Mouse (Mus musculus) midbrain, embryonic 10.5 days (tissue): ENCODE measurements around the gene Tmem108. TPM values are rescaled to one million over a fixed set of nuclear protein-coding genes. Genes with fewer than 3 reads are reported as not detected.

ENCODE experiments used
- DNase-seq: peaks from one replicate; pipeline ENCODE4 v3.0.0-alpha.2; 2017; ENCODE audit warnings: low spot score
- H3K27ac ChIP-seq: fragments of 300-500 bp; sonication (generic); replicated peaks from 2 replicates; pipeline ENCODE4 v1.5.1; 2016; ENCODE audit warnings: mild to moderate bottlenecking
- H3K27me3 ChIP-seq: fragments of 300-500 bp; sonication (generic); 2 replicates; pipeline ENCODE4 v1.6.1; 2016; ENCODE audit warnings: low read depth, mild to moderate bottlenecking; ENCODE audit not compliant: poor library complexity, severe bottlenecking
- H3K36me3 ChIP-seq: fragments of 300-500 bp; sonication (generic); 2 replicates; pipeline ENCODE4 v1.6.1; 2016; ENCODE audit warnings: mild to moderate bottlenecking, moderate library complexity
- H3K4me1 ChIP-seq: fragments of 300-500 bp; sonication (generic); 2 replicates; pipeline ENCODE4 v1.6.1; 2016
- H3K4me3 ChIP-seq: fragments of 300-500 bp; sonication (generic); 2 replicates; pipeline ENCODE4 v1.5.1; 2016; ENCODE audit warnings: mild to moderate bottlenecking, moderate library complexity
- H3K9me3 ChIP-seq: fragments of 300-500 bp; sonication (generic); replicated peaks from 2 replicates; pipeline ENCODE4 v1.6.1; 2016; ENCODE audit warnings: mild to moderate bottlenecking
- WGBS: fragments of 180-500 bp; shearing (Covaris S2); methylation state at CpG from one replicate; pipeline ENCODE4 v1.1.7; 2016; 5-methylcytosine and 5-hydroxymethylcytosine counted together
- polyA plus RNA-seq: library from polyadenylated mRNA; unstranded; fragments of >200 nt; fragmentation: Nextera tagmentation; extraction: Ambion mirVana; gene quantifications from 2 replicates; pipeline ENCODE4 v1.2.1, GENCODE M21; 2016

Gene Tmem108
- polyA plus RNA-seq, 1 experiment from 2014 or later, result 15.6 TPM

DNA sequence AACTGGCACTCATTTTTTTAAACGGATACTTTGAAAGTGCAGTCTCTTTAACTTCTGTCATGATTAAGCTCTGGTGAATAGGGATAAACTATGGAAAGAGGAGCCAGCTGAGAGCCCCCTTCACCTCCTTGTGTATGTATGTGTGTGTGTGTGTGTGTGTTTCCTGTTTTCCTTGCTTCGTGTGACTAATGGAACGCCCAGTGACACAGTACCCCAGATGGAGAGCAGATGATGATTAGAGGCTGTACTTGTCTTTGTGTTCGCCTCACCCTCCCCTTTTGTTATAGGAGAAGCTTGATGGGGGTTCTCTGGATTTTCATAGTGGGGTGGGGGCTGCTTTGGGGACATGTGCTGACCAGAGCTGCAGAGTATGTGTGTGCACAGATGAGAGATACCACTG lies 216.4 kb downstream of the Tmem108 start:
- no peak for DNase-seq
- WGBS, result 75% methylated on average over 4 of the region's 4 CpGs
- H3K4me3 ChIP-seq, result no peak overlapping the region
- no peak overlapping the region for H3K27ac ChIP-seq
- no peaks in the 10 kb centered on the region for H3K36me3 ChIP-seq
- no peaks in the 10 kb centered on the region for H3K9me3 ChIP-seq
- H3K4me1 ChIP-seq, result peaks cover 39% of the 10 kb centered on the region
- peaks cover 80% of the 10 kb centered on the region for H3K27me3 ChIP-seq

DNA sequence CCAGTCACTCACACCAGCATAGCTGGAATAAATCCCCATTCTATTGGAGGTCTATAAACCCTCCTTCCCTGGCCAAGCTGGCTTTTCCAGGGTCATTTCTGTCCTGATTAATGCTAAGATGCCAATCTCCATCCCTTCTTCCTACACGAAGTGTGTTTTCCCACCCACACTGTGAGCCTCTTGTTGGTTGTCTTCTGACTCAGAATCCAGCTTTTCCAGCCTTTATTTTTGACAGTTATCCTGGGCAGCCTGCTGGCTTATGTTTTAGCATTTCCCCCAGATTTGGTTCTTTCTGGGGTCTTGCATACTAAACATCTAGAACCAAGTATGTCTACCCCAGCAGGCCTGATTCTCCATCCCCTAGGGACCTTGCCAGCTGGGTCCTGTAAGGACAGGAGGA lies 217.0 kb downstream of the Tmem108 start:
- 73% methylated on average over 1 of the region's 1 CpGs for WGBS
- H3K4me1 ChIP-seq, result peaks cover 45% of the 10 kb centered on the region

DNA sequence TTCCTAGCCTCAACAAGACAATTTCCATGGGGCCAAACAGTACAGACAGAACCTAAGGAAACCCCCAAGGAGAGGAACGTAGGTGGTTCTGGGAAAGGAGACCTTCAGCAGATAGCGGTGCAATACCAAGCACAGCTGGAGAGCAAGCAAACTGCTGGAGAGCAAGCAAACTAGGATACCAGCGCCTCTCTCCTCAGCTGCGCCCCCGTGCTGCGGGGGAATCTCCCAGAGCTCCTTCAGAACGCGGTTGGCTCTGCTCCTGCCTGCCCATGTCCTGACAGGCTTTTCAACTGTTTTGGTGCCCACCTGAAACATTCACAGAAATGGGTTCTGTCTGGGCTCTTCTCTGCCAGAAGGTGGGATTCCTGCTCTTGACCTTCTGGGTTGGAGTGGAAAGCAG lies 221.1 kb downstream of the Tmem108 start:
- DNase-seq, result no peak
- Histone ChIP-seq H3K27me3 (peaks cover 49% of the 10 kb centered on the region), H3K9me3 (no peaks in the 10 kb centered on the region), H3K4me3 (no peak overlapping the region), H3K36me3 (no peaks in the 10 kb centered on the region), H3K27ac (no peak overlapping the region), H3K4me1 (peaks cover 36% of the 10 kb centered on the region)
- 72% methylated on average over 8 of the region's 8 CpGs for WGBS

More for the DNA sequence above, 217.0 kb downstream of the Tmem108 start:
- DNase-seq, result no peak
- H3K36me3 ChIP-seq, result no peaks in the 10 kb centered on the region
- H3K27me3 ChIP-seq, result peaks cover 74% of the 10 kb centered on the region
- no peaks in the 10 kb centered on the region for H3K9me3 ChIP-seq
- no peak overlapping the region for H3K27ac ChIP-seq
- no peak overlapping the region for H3K4me3 ChIP-seq

DNA sequence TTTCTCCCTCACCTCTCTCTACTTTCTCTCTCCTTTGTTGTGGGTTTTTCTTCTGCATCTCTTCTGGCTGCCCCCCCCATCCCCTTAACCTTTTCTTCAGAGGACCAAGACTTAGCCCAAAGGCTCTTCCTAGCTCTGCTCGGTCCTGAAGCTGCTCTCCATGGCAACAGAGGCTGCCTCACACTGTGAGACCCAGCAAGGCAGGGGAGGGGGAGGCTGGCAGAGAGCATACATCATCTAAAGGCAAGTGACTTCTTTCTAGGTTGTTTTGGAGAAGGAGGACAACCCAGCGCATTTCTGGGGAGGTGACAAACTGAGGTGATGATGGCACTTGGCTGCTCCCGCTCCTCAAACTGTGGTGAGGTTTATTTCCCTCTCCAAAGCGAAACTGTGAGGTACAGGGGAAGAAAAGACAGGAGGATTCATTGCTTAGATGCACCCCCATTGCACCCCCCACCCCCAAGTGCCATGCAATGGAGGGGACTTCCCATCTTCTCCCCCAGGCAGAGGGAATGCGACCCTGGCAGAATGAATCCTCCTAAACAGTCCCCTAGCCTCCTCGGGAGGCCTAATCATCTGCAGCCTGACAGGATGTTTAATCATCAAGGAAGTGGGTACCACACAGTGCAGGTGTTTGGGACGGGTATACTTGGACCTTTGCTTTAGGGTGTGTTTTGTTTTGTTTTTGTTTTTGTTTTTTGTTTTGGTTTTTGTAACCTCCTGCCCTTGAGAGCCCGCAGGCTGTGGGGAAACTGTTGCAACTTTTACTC lies 223.4 kb downstream of the Tmem108 start:
- H3K4me1 ChIP-seq, result peaks cover 30% of the 10 kb centered on the region
- WGBS, result 37% methylated on average over 8 of the region's 8 CpGs
- peak overlapping the region; percentile 33 for H3K27ac ChIP-seq
- H3K27me3 ChIP-seq, result peaks cover 29% of the 10 kb centered on the region
- no peaks in the 10 kb centered on the region for H3K9me3 ChIP-seq
- H3K36me3 ChIP-seq, result no peaks in the 10 kb centered on the region
- H3K4me3 ChIP-seq, result no peak overlapping the region
- no peak for DNase-seq

DNA sequence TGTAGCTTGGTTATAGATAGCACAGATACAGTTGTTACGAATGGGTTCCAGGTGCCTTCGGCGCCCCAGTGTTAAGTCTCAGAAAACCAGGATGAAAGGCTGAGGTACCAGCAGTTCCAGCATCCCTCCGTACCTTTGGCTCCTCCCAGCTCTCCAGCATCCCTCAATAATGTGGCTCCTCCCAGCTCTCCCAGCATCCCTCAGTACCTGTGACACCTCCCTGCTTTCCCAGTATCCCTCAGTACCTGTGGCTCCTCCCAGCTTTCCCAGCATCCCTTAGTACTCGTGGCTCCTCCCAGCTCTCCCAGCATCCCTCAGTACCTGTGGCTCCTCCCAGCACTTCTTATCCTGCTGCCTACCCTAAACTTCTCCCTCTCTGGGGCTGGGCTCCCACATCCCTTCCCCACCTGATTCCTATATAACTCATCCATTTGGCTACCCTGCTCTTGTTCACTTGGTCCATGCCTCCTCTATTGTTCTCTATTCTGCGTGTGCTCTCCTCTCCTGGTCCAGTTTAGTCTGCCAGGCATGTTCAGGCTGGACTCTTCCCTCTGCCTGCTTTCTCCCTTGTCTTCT lies 225.5 kb downstream of the Tmem108 start:
- H3K27me3 ChIP-seq, result peaks cover 13% of the 10 kb centered on the region; the same call in 1 of the 2 replicates
- no peaks in the 10 kb centered on the region for H3K9me3 ChIP-seq
- no peak overlapping the region for H3K27ac ChIP-seq
- WGBS, result 91% methylated on average over 6 of the region's 6 CpGs
- H3K4me1 ChIP-seq, result peaks cover 30% of the 10 kb centered on the region
- no peaks in the 10 kb centered on the region for H3K36me3 ChIP-seq
- H3K4me3 ChIP-seq, result no peak overlapping the region
- no peak for DNase-seq

DNA sequence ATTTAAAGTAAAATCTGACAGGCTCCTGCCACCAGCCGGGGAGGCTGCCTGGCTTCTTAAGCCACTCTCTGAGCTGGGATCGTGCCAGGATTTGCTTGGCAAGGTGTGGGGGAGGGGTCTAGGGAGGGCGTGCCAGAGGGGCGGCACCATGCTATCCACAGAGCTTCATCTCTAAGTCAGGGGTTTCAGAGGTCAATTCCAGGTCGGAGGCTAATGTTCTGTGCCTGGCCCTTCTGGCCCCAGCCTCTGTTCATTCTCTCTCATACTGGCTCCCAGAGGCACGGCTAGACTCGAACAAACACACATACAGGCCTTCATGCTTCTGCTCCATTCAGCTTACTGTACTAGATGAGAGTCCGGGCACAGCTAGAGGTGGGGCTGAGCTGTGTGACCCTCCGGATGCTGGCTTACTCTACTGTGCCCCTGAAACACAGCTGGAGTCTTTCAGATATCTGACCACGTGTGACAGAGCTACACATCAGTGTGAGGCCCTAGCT lies 236.5 kb downstream of the Tmem108 start:
- Histone ChIP-seq H3K9me3 (no peaks in the 10 kb centered on the region), H3K27me3 (peaks cover 9% of the 10 kb centered on the region; the same call in 1 of the 2 replicates), H3K27ac (peak overlapping the region; percentile 49), H3K4me3 (peak overlapping the region; percentile 23; the same call in 1 of the 2 replicates), H3K36me3 (no peaks in the 10 kb centered on the region), H3K4me1 (peaks cover 34% of the 10 kb centered on the region)
- DNase-seq, result peak; percentile 63
- 21% methylated on average over 10 of the region's 10 CpGs for WGBS

DNA sequence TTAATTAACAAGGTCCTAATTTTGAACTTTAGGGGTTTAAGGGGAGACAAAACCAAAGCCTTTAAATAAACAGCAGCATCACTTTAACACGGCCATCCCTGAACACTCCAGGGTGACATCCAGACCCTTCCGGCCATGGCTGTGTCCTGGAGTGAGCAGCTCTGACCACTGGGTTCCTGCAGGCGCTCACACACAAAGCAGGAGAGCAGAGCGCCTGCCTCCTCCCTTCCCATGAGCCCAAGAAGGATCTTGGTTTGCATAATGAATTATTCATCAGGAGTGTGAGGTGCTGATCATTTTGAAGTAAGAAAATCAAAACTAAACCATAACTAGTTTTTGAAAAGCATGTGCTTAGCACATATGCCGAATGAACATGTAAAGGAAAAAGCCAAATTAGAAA lies 237.0 kb downstream of the Tmem108 start:
- Histone ChIP-seq H3K9me3 (no peaks in the 10 kb centered on the region), H3K27me3 (peaks cover 9% of the 10 kb centered on the region; the same call in 1 of the 2 replicates), H3K4me3 (0 out of 2 replicates have a peak overlapping the region, but pooled peaks have one; percentile 23), H3K4me1 (peaks cover 34% of the 10 kb centered on the region), H3K27ac (peak overlapping the region; percentile 76), H3K36me3 (no peaks in the 10 kb centered on the region)
- WGBS, result 18% methylated on average over 5 of the region's 5 CpGs
- DNase-seq, result peak; percentile 60

DNA sequence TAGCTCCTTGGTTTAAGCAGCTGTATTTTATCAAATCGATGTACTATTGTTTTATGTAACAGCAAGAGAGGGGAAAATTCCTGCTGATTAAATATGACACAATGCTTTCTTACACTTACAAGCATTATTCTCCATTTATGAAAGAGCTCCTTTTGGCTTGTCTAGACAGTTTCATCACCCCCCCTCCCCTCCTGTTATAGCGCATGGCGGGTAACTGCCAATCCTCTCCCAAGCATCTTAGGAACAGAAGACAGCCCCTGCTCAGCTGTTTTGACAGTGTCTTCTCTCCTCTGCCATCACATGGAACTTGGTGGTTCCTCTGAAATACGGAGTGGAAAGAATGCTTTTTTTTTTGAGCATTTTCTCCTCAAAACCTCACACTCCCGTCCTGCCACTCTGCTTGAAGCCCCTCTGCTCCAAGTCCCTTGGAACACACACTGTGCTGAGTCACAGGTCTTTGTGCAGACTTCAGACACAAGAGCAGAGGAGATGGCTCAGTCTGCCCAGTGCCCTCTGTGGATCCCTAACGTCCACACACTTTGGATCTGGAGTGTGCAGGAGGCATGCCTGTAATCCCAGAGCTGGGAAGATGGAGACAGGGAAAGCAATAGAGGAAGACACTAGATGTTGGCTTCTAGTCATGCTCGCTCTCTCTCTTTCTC lies 237.8 kb downstream of the Tmem108 start:
- Histone ChIP-seq H3K27ac (peak overlapping the region; percentile 76), H3K4me1 (peaks cover 34% of the 10 kb centered on the region), H3K36me3 (no peaks in the 10 kb centered on the region), H3K9me3 (peaks cover 4% of the 10 kb centered on the region), H3K4me3 (no peak overlapping the region), H3K27me3 (peaks cover 9% of the 10 kb centered on the region; the same call in 1 of the 2 replicates)
- no peak for DNase-seq
- 64% methylated on average over 7 of the region's 7 CpGs for WGBS

DNA sequence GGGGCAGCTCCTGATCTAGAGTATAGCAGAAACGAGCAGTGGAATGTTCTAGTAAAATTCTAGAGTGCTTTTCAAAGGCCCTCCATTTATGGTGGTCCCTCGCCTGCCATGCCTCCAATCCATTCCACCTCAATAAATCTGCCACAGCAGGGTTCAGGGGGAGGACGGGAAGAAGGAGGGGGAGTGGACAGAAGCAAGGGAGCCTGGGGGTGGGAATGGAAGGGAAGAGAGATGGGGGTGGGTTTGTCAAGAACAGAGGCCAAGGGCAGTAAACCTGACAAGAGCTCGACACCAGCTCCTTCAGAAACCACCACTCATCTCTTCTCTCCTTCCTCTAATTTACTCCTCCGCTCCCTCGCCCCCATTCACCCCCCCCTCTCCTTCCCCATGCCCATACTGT lies 238.6 kb downstream of the Tmem108 start:
- Histone ChIP-seq H3K4me1 (peaks cover 38% of the 10 kb centered on the region), H3K9me3 (peaks cover 5% of the 10 kb centered on the region), H3K4me3 (no peak overlapping the region), H3K27me3 (peaks cover 9% of the 10 kb centered on the region; the same call in 1 of the 2 replicates), H3K27ac (no peak overlapping the region), H3K36me3 (no peaks in the 10 kb centered on the region)
- WGBS, result 60% methylated on average over 6 of the region's 6 CpGs
- no peak for DNase-seq

DNA sequence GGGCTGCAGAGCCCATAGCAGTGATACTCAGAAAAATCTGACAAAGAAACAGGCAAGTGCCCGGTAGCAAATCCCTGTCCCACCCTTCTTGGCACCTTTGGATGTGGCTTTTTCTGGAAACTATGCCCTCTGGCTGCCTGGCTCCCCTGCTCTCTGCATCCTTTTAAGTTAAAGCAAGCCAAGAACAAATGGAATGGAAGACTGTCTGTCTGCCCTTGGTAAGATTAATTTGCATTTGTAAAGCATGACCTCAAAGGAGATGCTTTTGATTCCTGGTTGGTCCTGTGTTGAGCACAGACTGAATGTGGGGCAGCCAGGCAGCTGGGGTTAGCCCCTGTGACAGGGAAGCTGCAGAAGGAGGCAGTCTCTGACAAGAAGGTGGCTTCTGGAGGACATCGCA lies 247.8 kb downstream of the Tmem108 start:
- no peak for DNase-seq
- H3K27ac ChIP-seq, result peak overlapping the region; percentile 62
- H3K4me1 ChIP-seq, result peaks cover 21% of the 10 kb centered on the region
- H3K4me3 ChIP-seq, result no peak overlapping the region
- peaks cover under 1% of the 10 kb centered on the region; the same call in 1 of the 2 replicates for H3K9me3 ChIP-seq
- no peaks in the 10 kb centered on the region for H3K36me3 ChIP-seq
- no peaks in the 10 kb centered on the region for H3K27me3 ChIP-seq
- 53% methylated on average over 2 of the region's 2 CpGs for WGBS

DNA sequence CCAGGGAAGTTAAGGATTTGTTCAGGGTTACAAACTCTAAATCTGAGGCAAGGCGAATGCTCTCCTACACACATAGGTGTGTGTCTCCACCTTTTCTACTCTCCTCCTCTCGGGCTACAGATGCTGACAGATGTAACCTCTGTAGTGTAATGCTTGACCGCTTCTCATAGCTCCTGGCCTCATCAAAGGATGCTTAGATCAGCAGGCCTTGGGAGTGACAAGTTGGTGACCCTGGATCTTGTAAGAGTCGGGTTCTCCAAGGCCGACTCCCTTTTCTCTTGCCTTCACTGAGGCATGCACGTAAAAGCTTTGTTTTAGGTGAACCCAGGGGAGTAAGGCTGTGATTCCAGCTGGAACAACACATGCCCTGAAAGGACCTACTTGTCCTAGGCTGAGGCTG lies 249.4 kb downstream of the Tmem108 start:
- no peaks in the 10 kb centered on the region for H3K27me3 ChIP-seq
- 80% methylated on average over 6 of the region's 6 CpGs for WGBS
- no peak overlapping the region for H3K27ac ChIP-seq
- no peak overlapping the region for H3K4me3 ChIP-seq
- DNase-seq, result no peak
- H3K4me1 ChIP-seq, result peaks cover 13% of the 10 kb centered on the region
- no peaks in the 10 kb centered on the region for H3K9me3 ChIP-seq
- H3K36me3 ChIP-seq, result no peaks in the 10 kb centered on the region

DNA sequence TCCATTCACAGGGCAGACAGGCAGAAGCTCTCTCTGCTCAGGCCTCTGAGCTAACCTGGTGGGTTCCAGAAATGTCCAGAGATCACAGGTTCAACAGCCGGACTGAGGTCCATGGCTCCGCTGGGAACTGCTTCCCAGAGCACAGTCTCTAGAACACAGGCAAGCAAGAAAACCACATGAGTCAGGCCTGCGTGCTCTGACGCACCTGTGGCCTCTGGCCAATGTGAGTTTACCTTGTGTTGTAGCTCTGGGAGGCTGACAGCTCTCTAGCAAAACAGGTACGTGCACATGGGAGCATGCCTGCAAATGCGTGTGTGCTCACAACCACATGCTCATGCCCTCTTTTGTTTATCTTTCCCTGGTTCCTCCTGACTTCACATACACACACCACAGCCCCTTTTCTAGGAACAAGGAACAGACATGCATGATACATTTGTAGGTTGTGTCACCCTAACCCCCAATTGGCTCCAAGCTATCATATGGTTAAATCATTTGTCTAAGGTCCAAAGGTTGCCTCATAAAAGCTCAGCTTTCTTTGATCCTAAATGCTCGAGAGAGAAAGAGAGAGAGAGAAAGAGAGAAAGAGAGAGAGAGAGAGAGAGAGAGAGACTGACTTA lies 254.6 kb downstream of the Tmem108 start:
- H3K36me3 ChIP-seq, result 0 out of 2 replicates have a peak, but pooled peaks cover 2% of the 10 kb centered on the region
- peaks cover 33% of the 10 kb centered on the region for H3K4me1 ChIP-seq
- H3K27me3 ChIP-seq, result peaks cover 7% of the 10 kb centered on the region
- no peak overlapping the region for H3K27ac ChIP-seq
- H3K4me3 ChIP-seq, result no peak overlapping the region
- DNase-seq, result no peak
- WGBS, result 85% methylated on average over 7 of the region's 7 CpGs
- no peaks in the 10 kb centered on the region for H3K9me3 ChIP-seq
